ENCODE assay signal across 22 mouse cellular contexts in the genomic region with DNA sequence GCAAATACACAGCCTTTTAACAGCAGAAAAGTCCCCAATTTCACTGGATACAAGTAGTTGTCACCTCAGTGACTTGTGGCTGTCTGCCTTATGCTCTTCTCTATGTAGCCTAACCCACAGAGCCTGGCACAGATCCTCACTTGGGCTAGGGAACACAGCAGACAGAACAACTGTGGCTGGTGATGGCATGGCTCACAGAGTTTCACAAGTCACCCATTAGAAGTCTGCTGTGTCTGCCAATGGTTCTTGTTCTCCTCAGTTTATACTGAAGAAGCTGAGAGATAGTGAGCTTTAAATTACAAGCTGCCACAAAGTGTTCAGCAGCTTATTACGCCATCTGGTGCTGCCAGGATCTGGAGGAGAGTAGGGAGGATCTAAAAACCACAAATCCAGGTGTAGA. TPM values are rescaled to one million over a fixed set of nuclear protein-coding genes. Genes with fewer than 3 reads are reported as not detected.
DNase-seq lines count a peak whose midpoint lies in the region.
"Had no signal": no experiment of that assay in that cellular context is flagged by ENCODE, and none has a peak within 500 bp of the region (broad histone marks: within the 10 kb centered on the region; RNA-seq: fewer than 3 reads in every experiment).

No protein-coding gene starts in this region.

- peak; percentile 4 to 11 for DNase-seq in frontal cortex, postnatal 36 days (ENCODE audit: low spot score in 2 of 2)
- DNase-seq in frontal cortex, postnatal 10 days (ENCODE audit: low spot score in 2 of 2) = no peak
- DNase-seq in A20 (ENCODE audit: low read depth, low spot score) (peak; percentile 4), adipocyte (ENCODE audit: low spot score) (peak; percentile 67)
- peak; percentile 27 for DNase-seq in layer of hippocampus, adult 9-11 months
- DNase-seq in left cerebral cortex, adult 18-20 months (ENCODE audit: low spot score in 2 of 2) = no peak
- no peak for DNase-seq in adrenal gland, adult 2 months
- DNase-seq: adrenal gland, postnatal 25 days; cerebellum, adult 11 months; cerebellum, adult 9-11 months; gastrocnemius, postnatal 36 days; heart, postnatal 4 days; kidney, adult 2 months; lung, adult 18-20 months; lung, postnatal 10 days; thymus, adult 18-20 months; thymus, postnatal 36 days had no signal

RNA-seq across cellular contexts. Expression of a gene that starts 38.1 kb away (rescaled TPM):
- total RNA-seq in left cerebral cortex, adult 18-20 months (2021) = not detected
- not detected for total RNA-seq in adrenal gland, adult 2 months (2021)
- not detected in 2 replicates for polyA plus RNA-seq in adrenal gland, adult 2 months (2012; rRNA removed)
- total RNA-seq: adrenal gland, postnatal 25 days; common myeloid progenitor, adult 5-6 weeks; gastrocnemius, adult 18-20 months; gastrocnemius, postnatal 36 days; heart, postnatal 4 days; left cerebral cortex, postnatal 10 days had no signal
- polyA plus RNA-seq: activated CD4-positive, CD25-positive, alpha-beta regulatory T cell, adult 4 months; kidney, postnatal 0 days had no signal

Comparison
In these comparisons a context has a peak if more than half of its experiments do, and no peak if none do; other contexts are left out.
1. DNase-seq: peak in frontal cortex, postnatal 36 days (2 of 2), A20 (single experiment), adipocyte (single experiment) and layer of hippocampus, adult 9-11 months (single experiment); none in frontal cortex, postnatal 10 days (0 of 2), left cerebral cortex, adult 18-20 months (0 of 2) and adrenal gland, adult 2 months (single experiment).